Mouse (Mus musculus) kidney, adult 2 months (tissue): ENCODE data around the gene Pcsk2. TPM values are rescaled to one million over a fixed set of nuclear protein-coding genes. Genes with fewer than 3 reads are reported as not detected.

Source experiments
- DNase-seq: peaks from one replicate; pipeline ENCODE4 v3.0.0; 2021
- H3K27ac ChIP-seq: fragments of 200-500 bp; 2 replicates; pipeline ENCODE4 v1.5.1; 2012; ENCODE audit warnings: low read depth, low read length, control low read depth, inconsistent platforms; ENCODE audit not compliant: insufficient read depth
- H3K27me3 ChIP-seq: fragments of 200-500 bp; replicated peaks from 2 replicates; pipeline ENCODE4 v1.6.1; 2012; ENCODE audit warnings: mild to moderate bottlenecking, moderate library complexity, low read length, inconsistent platforms; ENCODE audit not compliant: control insufficient read depth, insufficient read depth
- H3K36me3 ChIP-seq: fragments of 200-500 bp; 2 replicates; pipeline ENCODE4 v1.6.1; 2012; ENCODE audit warnings: mild to moderate bottlenecking, moderate library complexity, low read length, inconsistent platforms; ENCODE audit not compliant: control insufficient read depth, insufficient read depth
- H3K4me1 ChIP-seq: fragments of 200-500 bp; 2 replicates; pipeline ENCODE4 v1.6.1; 2011; ENCODE audit warnings: low read length; ENCODE audit not compliant: control insufficient read depth, insufficient read depth
- H3K4me3 ChIP-seq: fragments of 200-500 bp; 2 replicates; pipeline ENCODE4 v1.5.1; 2011; ENCODE audit warnings: mild to moderate bottlenecking, low read depth, low read length, control low read depth; ENCODE audit not compliant: insufficient read depth
- CTCF ChIP-seq: fragments of 200-500 bp; conservative IDR thresholded peaks from 2 replicates; pipeline ENCODE4 v1.5.1; 2011; ENCODE audit warnings: low read depth, mild to moderate bottlenecking, control low read depth, low read length, moderate library complexity, mixed read lengths; ENCODE audit not compliant: insufficient read depth, insufficient read length
- POLR2A ChIP-seq: fragments of 200-500 bp; IDR thresholded peaks from one replicate; pipeline ENCODE4 v1.6.1; 2011; ENCODE audit warnings: low read depth, low read length, control low read depth
- WGBS: fragments of 180-500 bp; shearing (Covaris S2); methylation state at CpG from one replicate; pipeline ENCODE4 v1.1.7; 2018; 5-methylcytosine and 5-hydroxymethylcytosine counted together
- polyA plus RNA-seq: library from polyadenylated mRNA; depleted of rRNA; stranded (reverse); fragments of >200 nt; gene quantifications from 2 replicates; pipeline ENCODE4 v1.2.3, GENCODE M21; 2012

Pcsk2 gene
- polyA plus RNA-seq, 1 experiment, result 0.11 TPM

DNA sequence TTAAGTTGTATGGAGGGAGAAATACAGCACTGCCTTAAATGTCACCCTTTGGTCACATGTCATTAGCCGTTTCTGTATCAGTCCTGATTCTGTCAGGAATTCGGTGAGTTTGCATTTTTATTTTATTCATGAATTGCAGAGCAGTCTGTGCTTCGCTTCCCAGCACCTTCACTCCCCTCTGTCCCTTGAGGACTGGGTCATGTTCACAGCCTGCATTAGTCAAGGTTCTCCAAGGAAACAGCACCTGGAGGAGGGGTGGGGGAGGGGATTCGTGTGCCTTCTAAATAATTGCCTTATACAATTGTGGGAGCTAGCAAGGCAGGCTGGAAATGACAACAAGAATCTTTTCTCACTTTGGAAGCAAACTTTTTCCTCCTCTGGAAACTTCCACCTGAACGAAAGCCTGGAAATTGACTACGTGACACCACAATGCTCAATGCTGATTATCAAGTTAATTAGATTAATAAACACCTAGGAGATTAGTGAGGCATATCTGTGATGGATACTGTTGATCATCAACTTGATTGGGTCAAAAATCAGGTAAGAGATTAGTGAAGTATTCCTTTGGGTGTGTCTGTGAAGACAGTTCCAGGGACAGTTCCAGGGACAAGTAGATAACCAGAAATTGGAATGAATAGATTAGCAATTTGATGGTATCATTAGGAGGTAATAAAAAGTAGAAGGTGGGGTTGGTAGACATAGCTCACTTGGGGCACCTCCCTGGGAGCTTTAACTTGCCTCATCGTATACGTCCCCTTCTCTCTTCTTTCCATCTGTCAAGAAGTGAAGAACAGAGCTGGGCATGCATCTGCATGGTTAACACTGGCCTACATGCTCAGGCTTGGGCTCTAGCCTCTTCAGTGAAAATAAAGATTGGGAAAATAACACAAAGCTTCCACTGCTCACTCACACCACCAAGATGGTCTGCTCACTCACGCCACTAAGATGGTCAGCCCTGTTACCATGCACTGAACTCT lies 64.7 kb downstream of the Pcsk2 start:
- Histone ChIP-seq H3K4me3 (no peak overlapping the region), H3K36me3 (no peaks in the 10 kb centered on the region), H3K27ac (no peak overlapping the region), H3K27me3 (no peaks in the 10 kb centered on the region), H3K4me1 (peaks cover 6% of the 10 kb centered on the region; the same call in 1 of the 2 replicates)
- WGBS, result 38% methylated on average over 9 of the region's 9 CpGs
- no peak for TF ChIP-seq CTCF
- no peak for TF ChIP-seq POLR2A
- peak; percentile 6 for DNase-seq

DNA sequence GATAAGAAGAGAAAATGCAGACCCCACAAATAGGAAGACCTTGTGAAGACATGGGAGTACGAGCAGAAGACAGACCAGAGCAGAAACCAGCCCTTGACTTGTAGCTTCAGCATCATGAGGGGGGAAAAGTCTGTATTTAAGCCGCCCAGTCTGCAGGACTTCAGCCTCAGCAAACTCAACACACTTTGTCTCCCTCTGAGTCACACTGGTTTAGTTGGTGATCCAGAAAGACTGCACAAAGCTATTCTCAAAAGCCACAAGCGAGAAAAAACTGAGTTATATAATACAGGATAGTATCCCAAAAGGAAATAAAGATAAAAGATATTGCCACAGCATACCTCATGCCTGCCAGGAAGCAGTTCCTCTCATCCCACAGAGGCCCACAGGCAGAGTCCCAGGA lies 67.5 kb downstream of the Pcsk2 start:
- WGBS, result 81% methylated on average over 3 of the region's 3 CpGs
- Histone ChIP-seq H3K4me1 (peaks cover 6% of the 10 kb centered on the region; the same call in 1 of the 2 replicates), H3K36me3 (no peaks in the 10 kb centered on the region), H3K27ac (no peak overlapping the region), H3K27me3 (no peaks in the 10 kb centered on the region), H3K4me3 (no peak overlapping the region)
- TF ChIP-seq POLR2A (no peak), CTCF (no peak)
- DNase-seq, result no peak

DNA sequence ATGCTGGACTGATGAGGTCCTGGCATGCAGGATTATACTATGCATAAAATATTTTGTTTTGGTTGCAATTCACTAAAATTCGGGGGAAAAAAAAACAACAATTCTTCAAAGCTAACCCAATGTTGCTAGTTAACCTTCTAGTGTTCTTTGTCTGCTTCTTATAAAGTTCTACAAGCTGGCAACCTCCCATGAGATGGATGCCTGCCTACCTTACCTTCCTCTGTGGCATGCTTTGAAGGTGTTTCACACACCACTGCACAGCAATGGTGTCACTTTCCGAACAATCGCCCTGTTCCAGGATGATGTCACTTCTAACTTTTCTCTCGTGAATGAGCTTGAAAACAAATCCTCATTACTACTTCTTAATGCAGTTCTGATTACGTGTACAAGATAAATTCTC lies 68.8 kb downstream of the Pcsk2 start:
- no peaks in the 10 kb centered on the region for H3K36me3 ChIP-seq
- 42% methylated on average over 5 of the region's 5 CpGs for whole genome bisulfite sequencing

DNA sequence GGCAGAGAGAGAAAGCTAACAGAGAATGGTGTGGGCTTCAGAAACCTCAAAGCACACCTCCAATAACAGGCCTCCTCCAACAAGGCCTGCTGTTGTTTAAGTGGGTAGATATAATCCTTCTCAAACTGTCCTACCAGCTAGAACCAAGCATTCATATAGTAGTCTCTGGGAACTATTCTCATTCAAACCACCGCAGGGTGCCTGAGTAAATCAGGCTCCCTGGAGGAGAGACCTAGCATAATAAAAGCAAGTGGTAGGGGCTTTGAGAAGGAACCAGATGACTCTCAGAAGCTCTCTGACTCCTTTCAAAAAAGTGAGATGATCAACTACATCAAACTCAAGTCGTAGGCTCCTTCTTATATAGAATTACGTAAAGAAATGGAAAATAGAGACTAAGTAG lies 75.0 kb downstream of the Pcsk2 start:
- H3K27me3 ChIP-seq, result no peaks in the 10 kb centered on the region
- DNase-seq, result no peak
- 57% methylated on average over 3 of the region's 3 CpGs for WGBS
- TF ChIP-seq CTCF (no peak), POLR2A (no peak)
- H3K27ac ChIP-seq, result no peak overlapping the region
- no peaks in the 10 kb centered on the region for H3K36me3 ChIP-seq
- H3K4me3 ChIP-seq, result no peak overlapping the region
- H3K4me1 ChIP-seq, result no peaks in the 10 kb centered on the region

More for the DNA sequence above, 68.8 kb downstream of the Pcsk2 start:
- Histone ChIP-seq H3K27ac (no peak overlapping the region), H3K4me3 (no peak overlapping the region), H3K27me3 (no peaks in the 10 kb centered on the region), H3K4me1 (peaks cover 6% of the 10 kb centered on the region; the same call in 1 of the 2 replicates)
- no peak for DNase-seq
- TF ChIP-seq CTCF (no peak), POLR2A (no peak)

DNA sequence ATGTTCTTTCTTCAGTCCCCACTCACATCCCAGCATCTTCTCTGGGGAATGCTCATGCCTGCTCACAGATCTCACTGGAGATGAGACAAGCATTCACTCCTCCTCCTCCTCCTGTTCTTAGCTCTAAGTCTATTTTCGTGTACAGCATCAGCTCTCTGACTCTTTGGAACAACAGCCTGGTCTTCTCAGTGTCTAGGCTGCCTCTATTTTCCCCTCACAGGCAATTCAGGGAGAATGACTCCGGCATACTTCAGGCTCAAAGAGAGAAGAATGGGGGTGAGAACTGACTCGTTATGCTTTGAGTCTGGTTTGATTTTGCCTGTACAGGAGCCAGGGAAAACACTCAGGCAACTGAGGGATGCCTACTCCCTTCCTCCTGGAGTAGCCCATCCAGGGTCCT lies 78.0 kb downstream of the Pcsk2 start:
- Histone ChIP-seq H3K4me3 (no peak overlapping the region), H3K27ac (no peak overlapping the region), H3K27me3 (no peaks in the 10 kb centered on the region), H3K4me1 (no peaks in the 10 kb centered on the region), H3K36me3 (no peaks in the 10 kb centered on the region)
- TF ChIP-seq CTCF (no peak), POLR2A (no peak)
- WGBS, result 62% methylated on average over 3 of the region's 3 CpGs
- DNase-seq, result no peak

DNA sequence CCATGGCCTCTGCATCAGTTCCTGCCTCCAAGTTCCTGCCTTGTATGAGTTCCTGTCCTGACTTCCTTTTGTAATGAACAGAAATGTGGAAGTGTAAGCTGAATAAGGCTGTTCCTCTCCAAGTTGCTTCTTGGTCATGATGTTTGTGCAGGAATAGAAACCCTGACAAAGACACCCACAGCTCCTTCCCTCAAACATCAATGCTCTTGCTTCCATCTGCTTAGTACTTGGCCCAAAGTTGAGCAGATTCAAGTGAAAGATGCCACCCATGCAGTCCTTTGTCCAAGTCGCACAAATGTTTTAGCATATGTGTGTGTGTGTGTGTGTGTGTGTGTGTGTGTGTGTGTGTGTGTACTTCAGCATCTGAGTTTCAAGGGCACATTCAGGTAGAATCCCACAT lies 97.3 kb downstream of the Pcsk2 start:
- Histone ChIP-seq H3K4me1 (no peaks in the 10 kb centered on the region), H3K36me3 (no peaks in the 10 kb centered on the region), H3K4me3 (no peak overlapping the region), H3K27me3 (no peaks in the 10 kb centered on the region), H3K27ac (no peak overlapping the region)
- 78% methylated on average over 1 of the region's 1 CpGs for WGBS
- TF ChIP-seq CTCF (no peak), POLR2A (no peak)
- no peak for DNase-seq

DNA sequence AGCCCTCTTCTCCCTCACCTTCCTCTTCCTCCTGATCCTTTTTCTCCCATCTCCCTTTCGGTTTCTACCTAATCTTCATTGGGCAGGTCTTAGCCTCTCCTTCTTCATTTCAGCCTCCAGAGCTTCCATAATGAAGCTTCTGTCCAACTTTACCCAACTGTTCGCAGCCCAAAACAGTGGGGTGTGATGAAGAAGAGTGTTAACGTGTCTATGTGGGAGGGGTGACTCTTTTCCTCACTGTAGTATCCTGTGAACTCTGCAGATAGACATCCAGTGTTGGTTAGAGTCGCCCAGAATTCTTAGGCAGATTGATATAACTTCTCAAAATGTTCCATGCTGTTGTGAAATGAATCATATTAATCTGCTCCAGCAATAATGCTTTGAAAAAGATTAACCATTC lies 98.4 kb downstream of the Pcsk2 start:
- no peaks in the 10 kb centered on the region for H3K27me3 ChIP-seq
- TF ChIP-seq POLR2A (no peak), CTCF (no peak)
- DNase-seq, result no peak
- no peak overlapping the region for H3K4me3 ChIP-seq
- H3K36me3 ChIP-seq, result no peaks in the 10 kb centered on the region
- WGBS, result 79% methylated on average over 4 of the region's 4 CpGs
- H3K4me1 ChIP-seq, result no peaks in the 10 kb centered on the region
- no peak overlapping the region for H3K27ac ChIP-seq
